Comparison of ENCODE assay signal across 7 mouse cellular contexts in the genomic region with DNA sequence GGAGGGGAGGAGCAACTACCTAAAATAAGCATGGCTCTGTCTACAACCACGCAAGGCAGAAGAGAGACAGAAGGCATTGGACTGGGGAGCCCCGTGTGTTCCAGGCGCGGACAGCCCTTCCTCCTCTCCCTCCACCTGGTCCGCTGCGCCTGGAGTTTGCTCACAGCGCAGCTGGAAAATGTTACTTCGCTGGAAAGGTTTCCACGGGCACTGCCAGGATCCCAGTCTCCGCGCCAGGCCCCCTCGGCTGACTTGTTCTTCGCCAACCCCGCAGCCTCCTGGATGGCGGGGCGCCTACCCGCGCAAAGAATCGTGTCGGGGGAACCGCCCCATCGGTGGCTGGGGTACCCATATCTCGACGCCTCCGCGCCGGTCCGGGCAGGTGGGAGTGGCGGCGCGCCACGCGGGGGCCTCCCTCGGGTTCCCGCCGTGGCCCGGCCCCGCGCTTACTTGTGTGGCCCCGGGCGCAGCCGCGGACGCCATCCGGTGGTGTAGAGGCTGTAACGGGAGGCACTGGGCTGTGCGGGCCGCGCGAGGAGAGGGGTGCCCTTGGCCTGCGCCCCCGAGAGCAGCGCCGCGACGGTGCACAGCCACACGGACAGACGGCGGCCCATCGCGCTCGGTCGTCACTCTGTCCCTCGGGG. TPM values are rescaled to one million over a fixed set of nuclear protein-coding genes. Genes with fewer than 3 reads are reported as not detected.
A peak's percentile ranks its signal among the peaks of the same experiment; 100 is the strongest.
DNase-seq lines count a peak whose midpoint lies in the region; ATAC-seq and TF ChIP-seq lines count a peak whose summit lies in the region.

No protein-coding gene starts in this region.

- no peak for TF ChIP-seq CTCF in E14TG2a.4 (conservative IDR thresholded peaks at IDR 0.05; ENCODE audit: low read length)
- no peak for TF ChIP-seq CTCF in olfactory bulb, adult 2 months (IDR thresholded peaks at IDR 0.05; ENCODE audit: insufficient read depth, low read depth, low read length)

- WGBS in forebrain, embryonic 14.5 days = 2% methylated on average over 50 of the region's 64 CpGs
- whole genome bisulfite sequencing in olfactory bulb, adult 2 months = 3% methylated on average over 64 of the region's 64 CpGs

- no peak overlapping the region for H3K27ac ChIP-seq in forebrain, embryonic 14.5 days (ENCODE audit: low read depth, low read length)
- no peak overlapping the region for H3K27ac ChIP-seq in olfactory bulb, adult 2 months (ENCODE audit: insufficient read depth, low read depth, low read length)

- DNase-seq in R1 (ENCODE audit: low read depth, low spot score) = peak; percentile 28
- DNase-seq in forebrain, embryonic 14.5 days (ENCODE audit: low spot score) = peak; percentile 19
- peak; percentile 23 to 38 for DNase-seq in kidney, postnatal 4 days
- no peak for DNase-seq in T-cell, adult 2 months (ENCODE audit: low spot score)
- DNase-seq in lung, postnatal 10 days = no peak

- ATAC-seq in forebrain, embryonic 14.5 days = peak; percentile 57

- H3K4me3 ChIP-seq in E14TG2a.4 (replicated peaks; ENCODE audit: low read length) = peak overlapping the region; percentile 78
- peak overlapping the region; percentile 43 for H3K4me3 ChIP-seq in forebrain, embryonic 14.5 days (ENCODE audit: low read depth, low read length)
- H3K4me3 ChIP-seq in olfactory bulb, adult 2 months (ENCODE audit: insufficient read depth, low read depth, low read length) = peak overlapping the region; percentile 32

- no peaks in the 10 kb centered on the region for H3K9me3 ChIP-seq in E14TG2a.4 (ENCODE audit: low read length)
- H3K9me3 ChIP-seq in forebrain, embryonic 14.5 days (replicated peaks; ENCODE audit: control insufficient read depth, low read length) = no peaks in the 10 kb centered on the region

- H3K9ac ChIP-seq in forebrain, embryonic 14.5 days (ENCODE audit: low read length) = peak overlapping the region; percentile 54

- peaks cover 100% of the 10 kb centered on the region for H3K27me3 ChIP-seq in E14TG2a.4 (ENCODE audit: insufficient read depth, low read length)
- H3K27me3 ChIP-seq in forebrain, embryonic 14.5 days (replicated peaks; ENCODE audit: control insufficient read depth, insufficient read depth, low read length) = peaks cover 25% of the 10 kb centered on the region

- peak overlapping the region; percentile 83 for H3K4me2 ChIP-seq in forebrain, embryonic 14.5 days (ENCODE audit: low read length)

- H3K36me3 ChIP-seq in E14TG2a.4 (ENCODE audit: insufficient read depth, low read length) = no peaks in the 10 kb centered on the region
- no peaks in the 10 kb centered on the region for H3K36me3 ChIP-seq in forebrain, embryonic 14.5 days (ENCODE audit: control insufficient read depth, insufficient read depth, low read length)

- peaks cover 27% of the 10 kb centered on the region for H3K4me1 ChIP-seq in E14TG2a.4 (replicated peaks; ENCODE audit: low read depth, low read length)
- H3K4me1 ChIP-seq in forebrain, embryonic 14.5 days (ENCODE audit: control insufficient read depth, insufficient read depth, low read length) = peaks cover 9% of the 10 kb centered on the region; the same call in 1 of the 2 replicates
- H3K4me1 ChIP-seq in olfactory bulb, adult 2 months (ENCODE audit: control insufficient read depth, insufficient read depth, low read length) = peaks cover 25% of the 10 kb centered on the region

- no peak for TF ChIP-seq POLR2A in olfactory bulb, adult 2 months (IDR thresholded peaks at IDR 0.05; ENCODE audit: insufficient read depth, low read depth, low read length)

RNA-seq across cellular contexts. Expression of a gene that starts 0.4 kb away (rescaled TPM):
- polyA plus RNA-seq in forebrain, embryonic 14.5 days (2014; fragmentation: Nextera tagmentation; extraction: Ambion mirVana) = 0.24 and 0.32 TPM in 2 replicates
- polyA plus RNA-seq in olfactory bulb, adult 2 months (2012; ENCODE audit: insufficient read depth, insufficient read length, low replicate concordance, missing spikeins) = not detected in 2 replicates

RNA-seq across cellular contexts. Expression of a gene that starts 31.2 kb away (rescaled TPM):
- 0.08 TPM in 1 of 2 replicates, not detected in the other for polyA plus RNA-seq in forebrain, embryonic 14.5 days (2014; fragmentation: Nextera tagmentation; extraction: Ambion mirVana)
- polyA plus RNA-seq in olfactory bulb, adult 2 months (2012; ENCODE audit: insufficient read depth, insufficient read length, low replicate concordance, missing spikeins) = not detected in 2 replicates

RNA-seq across cellular contexts. Expression of a gene that starts 38.9 kb away (rescaled TPM):
- 10.3 and 10.8 TPM in 2 replicates for polyA plus RNA-seq in forebrain, embryonic 14.5 days (2014; fragmentation: Nextera tagmentation; extraction: Ambion mirVana)
- polyA plus RNA-seq in olfactory bulb, adult 2 months (2012; ENCODE audit: insufficient read depth, insufficient read length, low replicate concordance, missing spikeins) = not detected in 2 replicates

Comparison
In these comparisons a context has a peak if more than half of its experiments do, and no peak if none do; other contexts are left out.
1. DNase-seq: peak in R1 (single experiment), forebrain, embryonic 14.5 days (single experiment) and kidney, postnatal 4 days (2 of 2); none in T-cell, adult 2 months (single experiment) and lung, postnatal 10 days (single experiment).
2. Peak in every context shown above with its lines, with median percentiles within 50 percentile points of each other: H3K4me3 ChIP-seq.